10 mouse cellular contexts compared by ENCODE assay signal in the genomic region with DNA sequence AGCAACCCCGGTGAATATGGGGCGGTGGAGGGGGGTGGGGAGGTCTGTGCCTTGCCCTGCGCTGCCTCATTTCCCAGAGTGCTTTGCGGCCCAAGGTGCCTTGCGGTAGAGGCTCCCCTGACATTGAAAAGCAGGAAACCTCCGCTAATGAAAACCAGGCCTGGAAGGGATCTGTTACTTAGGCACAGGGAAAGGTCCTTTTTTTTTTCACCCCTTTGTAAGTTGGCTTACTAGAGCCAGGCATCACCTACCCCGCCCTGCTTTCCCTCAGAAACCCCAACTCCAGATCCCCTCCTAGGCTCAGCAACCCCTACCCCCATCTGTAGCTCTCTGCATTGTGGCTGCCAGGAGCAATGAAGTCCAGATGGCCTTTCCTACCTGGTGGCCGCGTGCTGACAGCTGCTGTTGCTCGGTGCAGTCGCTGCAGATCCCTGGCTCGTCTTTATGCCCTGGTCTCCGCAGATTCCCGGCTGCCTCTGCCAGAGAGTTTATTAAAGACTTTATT.
DNase-seq lines count a peak whose midpoint lies in the region; ATAC-seq and TF ChIP-seq lines count a peak whose summit lies in the region.
"Had no signal": no experiment of that assay in that cellular context is flagged by ENCODE, and none has a peak within 500 bp of the region (broad histone marks: within the 10 kb centered on the region; RNA-seq: fewer than 3 reads in every experiment).

No protein-coding gene starts in this region.

- 23% methylated on average over 14 of the region's 14 CpGs for WGBS in stomach, embryonic 14.5 days
- 40% methylated on average over 13 of the region's 14 CpGs for WGBS in stomach, postnatal 0 days
- WGBS in embryonic facial prominence, embryonic 15.5 days: 11% methylated on average over 14 of the region's 14 CpGs
- whole genome bisulfite sequencing in limb, embryonic 12.5 days: 7% methylated on average over 14 of the region's 14 CpGs

- peak overlapping the region; percentile 35; the same call in 1 of the 2 replicates for H3K27ac ChIP-seq in stomach, embryonic 14.5 days (ENCODE audit: low read length)
- no peak overlapping the region for H3K27ac ChIP-seq in stomach, postnatal 0 days (replicated peaks)
- H3K27ac ChIP-seq in embryonic facial prominence, embryonic 15.5 days (replicated peaks): peak overlapping the region; percentile 44; the same call in 1 of the 2 replicates
- H3K27ac ChIP-seq in limb, embryonic 12.5 days: peak overlapping the region; percentile 96
- H3K27ac ChIP-seq: liver, embryonic 14.5 days had no signal

- no peak for ATAC-seq in stomach, embryonic 14.5 days (ENCODE audit: insufficient number of reproducible peaks, insufficient read depth, low FRiP score, low read depth)
- ATAC-seq in stomach, postnatal 0 days (ENCODE audit: low FRiP score, low TSS enrichment): no peak
- ATAC-seq in embryonic facial prominence, embryonic 15.5 days (ENCODE audit: insufficient number of reproducible peaks, low FRiP score, low TSS enrichment, low read depth): no peak
- peak; percentile 86 for ATAC-seq in limb, embryonic 12.5 days (ENCODE audit: insufficient number of reproducible peaks, insufficient read depth, low FRiP score, low TSS enrichment, low read depth)

- H3K27me3 ChIP-seq in stomach, embryonic 14.5 days (ENCODE audit: control insufficient read depth, insufficient read depth, low read length): no peaks in the 10 kb centered on the region
- no peaks in the 10 kb centered on the region for H3K27me3 ChIP-seq in stomach, postnatal 0 days (ENCODE audit: control insufficient read depth, insufficient read depth, low read length)
- H3K27me3 ChIP-seq in embryonic facial prominence, embryonic 15.5 days: no peaks in the 10 kb centered on the region
- H3K27me3 ChIP-seq in limb, embryonic 12.5 days: peaks cover 5% of the 10 kb centered on the region; the same call in 1 of the 2 replicates

- no peak overlapping the region for H3K4me2 ChIP-seq in stomach, embryonic 14.5 days (replicated peaks; ENCODE audit: low read depth, low read length)
- H3K4me2 ChIP-seq in stomach, postnatal 0 days (replicated peaks; ENCODE audit: low read depth): no peak overlapping the region
- H3K4me2 ChIP-seq in embryonic facial prominence, embryonic 15.5 days (replicated peaks): peak overlapping the region; percentile 29
- peak overlapping the region; percentile 44 for H3K4me2 ChIP-seq in limb, embryonic 12.5 days

- H3K9me3 ChIP-seq in stomach, embryonic 14.5 days (ENCODE audit: control insufficient read depth, low read depth, low read length): no peaks in the 10 kb centered on the region
- no peaks in the 10 kb centered on the region for H3K9me3 ChIP-seq in stomach, postnatal 0 days (ENCODE audit: control insufficient read depth, low read length)
- no peaks in the 10 kb centered on the region for H3K9me3 ChIP-seq in embryonic facial prominence, embryonic 15.5 days (replicated peaks)
- H3K9me3 ChIP-seq in limb, embryonic 12.5 days: no peaks in the 10 kb centered on the region

- no peak for TF ChIP-seq EP300 in stomach, postnatal 0 days (optimal IDR thresholded peaks at IDR 0.05)

- no peak overlapping the region for H3K4me3 ChIP-seq in stomach, embryonic 14.5 days (ENCODE audit: low read depth, low read length)
- H3K4me3 ChIP-seq in stomach, postnatal 0 days (ENCODE audit: low read depth, low read length): no peak overlapping the region
- H3K4me3 ChIP-seq in embryonic facial prominence, embryonic 15.5 days (replicated peaks): no peak overlapping the region
- no peak overlapping the region for H3K4me3 ChIP-seq in limb, embryonic 12.5 days (replicated peaks)

- no peak overlapping the region for H3K9ac ChIP-seq in stomach, embryonic 14.5 days (replicated peaks; ENCODE audit: low read depth, low read length)
- no peak overlapping the region for H3K9ac ChIP-seq in stomach, postnatal 0 days (ENCODE audit: low read length)
- H3K9ac ChIP-seq in embryonic facial prominence, embryonic 15.5 days: no peak overlapping the region
- H3K9ac ChIP-seq in limb, embryonic 12.5 days (replicated peaks): no peak overlapping the region
- H3K9ac ChIP-seq: liver, embryonic 14.5 days had no signal

- peaks cover 14% of the 10 kb centered on the region for H3K4me1 ChIP-seq in stomach, embryonic 14.5 days (ENCODE audit: control insufficient read depth, insufficient read depth, low read length)
- 0 out of 2 replicates have a peak, but pooled peaks cover 3% of the 10 kb centered on the region for H3K4me1 ChIP-seq in stomach, postnatal 0 days (replicated peaks; ENCODE audit: control insufficient read depth, insufficient read depth)
- peaks cover 58% of the 10 kb centered on the region for H3K4me1 ChIP-seq in embryonic facial prominence, embryonic 15.5 days
- peaks cover 87% of the 10 kb centered on the region for H3K4me1 ChIP-seq in limb, embryonic 12.5 days (replicated peaks)

- no peak for DNase-seq in stomach, postnatal 0 days (ENCODE audit: low spot score)
- DNase-seq in kidney, postnatal 10 days: no peak
- no peak for DNase-seq in layer of hippocampus, postnatal 10 days (ENCODE audit: low spot score in 2 of 2)
- DNase-seq in spleen, postnatal 4 days (ENCODE audit: low spot score in 2 of 2): no peak
- DNase-seq in layer of hippocampus, adult 8-10 months (ENCODE audit: low spot score in 2 of 2): no peak
- DNase-seq: kidney, adult 8-10 months had no signal

- no peak for TF ChIP-seq CTCF in stomach, postnatal 0 days (IDR thresholded peaks at IDR 0.05; ENCODE audit: low read depth)

- H3K36me3 ChIP-seq in stomach, embryonic 14.5 days (ENCODE audit: control insufficient read depth, insufficient read depth, low read length): no peaks in the 10 kb centered on the region
- H3K36me3 ChIP-seq in stomach, postnatal 0 days (ENCODE audit: control insufficient read depth, insufficient read depth, low read length): no peaks in the 10 kb centered on the region
- H3K36me3 ChIP-seq in embryonic facial prominence, embryonic 15.5 days: no peaks in the 10 kb centered on the region
- H3K36me3 ChIP-seq in limb, embryonic 12.5 days: no peaks in the 10 kb centered on the region

Comparison
In these comparisons a context has a peak if more than half of its experiments do, and no peak if none do; other contexts are left out.
1. H3K4me2 ChIP-seq: peak in embryonic facial prominence, embryonic 15.5 days (single experiment) and limb, embryonic 12.5 days (single experiment); none in stomach, embryonic 14.5 days (single experiment) and stomach, postnatal 0 days (single experiment).